Mouse (Mus musculus): ENCODE data around the gene Olfr1493-ps1.

DNA sequence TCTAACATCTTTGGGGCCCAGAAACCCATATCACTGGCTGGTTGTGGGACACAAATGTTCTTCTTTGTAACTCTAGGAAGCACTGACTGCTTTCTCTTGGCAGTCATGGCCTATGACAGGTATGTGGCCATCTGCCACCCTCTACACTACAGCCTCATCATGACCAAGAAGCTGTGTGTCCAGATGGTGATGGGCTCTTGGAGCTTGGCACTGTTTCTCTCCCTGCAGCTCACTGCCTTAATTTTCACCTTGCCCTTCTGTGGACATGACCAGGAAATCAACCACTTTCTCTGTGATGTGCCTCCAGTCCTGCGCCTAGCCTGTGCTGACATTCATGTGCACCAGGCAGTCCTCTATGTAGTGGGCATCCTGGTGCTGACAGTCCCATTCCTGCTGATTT is 26.3 kb downstream of the Olfr1493-ps1 start:
- TF ChIP-seq POLR2A (IDR thresholded peaks at IDR 0.05; ENCODE audit: low read depth, low read length) (no peak), CTCF (IDR thresholded peaks at IDR 0.05; ENCODE audit: borderline replicate concordance, insufficient read depth, low read length) (no peak)

Data from embryonic fibroblast, embryonic 13.5 days (primary cell).